Mouse (Mus musculus): Measurements from ENCODE around the gene Acot3.

Gene Acot3

GRCm38 (mm10) chr12:84100604-84101492, 48.9 kb downstream of the Acot3 start, which contains the start of gene Acot6:
Acot6 (plus strand) TSS chr12:84100654.
- DNase-seq (ENCODE audit: low read depth): peak; percentile 55

- DNase-seq (ENCODE audit: low read depth): no peak
Observed at GRCm38 (mm10) chr12:84101493-84101845, 49.5 kb downstream of the Acot3 start.

- no peak for DNase-seq (ENCODE audit: low read depth)
Observed at GRCm38 (mm10) chr12:84107012-84107411, 55.1 kb downstream of the Acot3 start.

GRCm38 (mm10) chr12:84107692-84108091, 55.7 kb downstream of the Acot3 start:
- DNase-seq (ENCODE audit: low read depth): no peak

GRCm38 (mm10) chr12:84109924-84110323, 58.0 kb downstream of the Acot3 start:
- no peak for DNase-seq (ENCODE audit: low read depth)

Data from c-Kit-positive CD71-positive TER-119-negative erythroid progenitor cells, embryonic 14.5 days (primary cell).